Mouse (Mus musculus) spleen, adult 2 months (tissue): ENCODE measurements around the gene Ppp1r13l. TPM values are rescaled to one million over a fixed set of nuclear protein-coding genes. Genes with fewer than 3 reads are reported as not detected.
A peak's percentile ranks its signal among the peaks of the same experiment; 100 is the strongest.

Experiments
- DNase-seq, 2 experiments: peaks; one replicate each; pipeline versions ENCODE4 v3.0.0 to v3.0.0-alpha.2; 2012 to 2021; ENCODE audit warnings: low spot score in 2 of 2, low read depth in 1 of 2
- H3K27ac ChIP-seq: fragments of 200-500 bp; 2 replicates; pipeline ENCODE4 v1.5.1; 2012; ENCODE audit warnings: low read length, inconsistent platforms; ENCODE audit not compliant: insufficient read depth
- H3K27me3 ChIP-seq: fragments of 200-500 bp; 2 replicates; pipeline ENCODE4 v1.6.1; 2012; ENCODE audit warnings: mild to moderate bottlenecking, moderate library complexity, low read length, inconsistent platforms; ENCODE audit not compliant: control insufficient read depth, insufficient read depth
- H3K36me3 ChIP-seq: fragments of 200-500 bp; 2 replicates; pipeline ENCODE4 v1.6.1; 2012; ENCODE audit warnings: mild to moderate bottlenecking, low read length, inconsistent platforms; ENCODE audit not compliant: control insufficient read depth, insufficient read depth
- H3K4me1 ChIP-seq: fragments of 200-500 bp; 2 replicates; pipeline ENCODE4 v1.6.1; 2011; ENCODE audit warnings: inconsistent platforms; ENCODE audit not compliant: control insufficient read depth, insufficient read depth, insufficient read length
- H3K4me3 ChIP-seq: fragments of 200-500 bp; 2 replicates; pipeline ENCODE4 v1.5.1; 2011; ENCODE audit warnings: mild to moderate bottlenecking, inconsistent platforms; ENCODE audit not compliant: insufficient read depth, insufficient read length; ENCODE audit errors: extremely low read depth
- CTCF ChIP-seq: fragments of 200-500 bp; IDR thresholded peaks from 2 replicates; pipeline ENCODE4 v1.5.1; 2011; ENCODE audit warnings: mild to moderate bottlenecking, inconsistent platforms; ENCODE audit not compliant: insufficient read depth, insufficient read length, insufficient replicate concordance; ENCODE audit errors: extremely low read depth
- POLR2A ChIP-seq: fragments of 200-500 bp; IDR thresholded peaks from 2 replicates; pipeline ENCODE4 v1.6.1; 2011; ENCODE audit warnings: low read depth, low read length, inconsistent platforms
- WGBS: fragments of 180-500 bp; shearing (Covaris S2); methylation state at CpG from one replicate; pipeline ENCODE4 v1.1.7; 2018; 5-methylcytosine and 5-hydroxymethylcytosine counted together
- polyA plus RNA-seq: library from polyadenylated mRNA; depleted of rRNA; stranded (reverse); fragments of >200 nt; gene quantifications from 2 replicates; pipeline ENCODE4 v1.2.3, GENCODE M21; 2012

Gene Ppp1r13l
- polyA plus RNA-seq, 1 experiment, result 2.2 TPM

DNA sequence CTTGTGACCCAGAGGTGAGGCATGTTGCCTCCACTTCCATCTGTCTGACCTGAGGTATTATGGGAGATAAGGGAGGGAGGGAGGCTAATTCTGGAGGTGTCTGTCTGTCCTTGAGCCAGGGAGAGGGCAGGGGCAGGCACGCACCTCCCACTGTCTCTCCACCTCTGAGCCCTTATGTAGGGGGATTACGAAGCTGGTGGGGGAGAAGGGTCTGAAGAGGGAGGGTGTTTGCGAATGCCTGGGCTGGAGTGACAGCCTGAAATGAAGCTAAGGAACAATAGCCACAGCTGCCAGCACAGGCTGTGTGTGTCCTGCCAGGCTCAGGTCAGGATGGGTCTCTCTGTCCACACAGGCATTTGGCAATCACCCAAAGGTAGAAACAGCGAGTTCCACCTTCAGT, 2.7 kb downstream of the Ppp1r13l start:
- peaks cover 6% of the 10 kb centered on the region for H3K27me3 ChIP-seq
- TF ChIP-seq CTCF (no peak), POLR2A (no peak)
- H3K36me3 ChIP-seq, result no peaks in the 10 kb centered on the region
- no peak overlapping the region for H3K4me3 ChIP-seq
- 89% methylated on average over 4 of the region's 4 CpGs for WGBS
- H3K4me1 ChIP-seq, result peaks cover 12% of the 10 kb centered on the region
- no peak for DNase-seq
- H3K27ac ChIP-seq, result no peak overlapping the region

DNA sequence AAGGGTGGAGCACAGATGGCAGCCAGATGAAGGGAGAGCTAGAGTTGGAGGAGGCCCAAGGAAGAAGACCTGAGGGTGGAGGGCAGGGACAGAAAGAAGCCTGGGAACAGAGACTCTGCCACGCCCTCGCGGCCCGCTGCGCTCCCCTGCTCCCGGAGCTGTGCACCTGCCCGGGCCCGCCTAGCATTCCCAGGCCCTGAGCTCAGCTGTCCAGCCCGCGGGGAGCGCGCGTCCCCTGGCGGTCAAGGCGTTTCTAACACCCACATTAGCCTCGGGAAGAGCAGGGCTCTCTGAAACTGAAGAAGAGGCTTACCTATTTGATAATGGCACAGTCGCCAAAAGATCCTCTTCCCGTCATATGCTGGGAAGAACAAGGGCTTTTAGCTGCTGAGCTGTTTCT, 4.3 kb downstream of the Ppp1r13l start:
- DNase-seq, result peak in 1 of 2 experiments; percentile 66
- TF ChIP-seq CTCF (peak; percentile 83), POLR2A (no peak)
- 8% methylated on average over 18 of the region's 18 CpGs for WGBS
- peaks cover 12% of the 10 kb centered on the region for H3K4me1 ChIP-seq
- H3K4me3 ChIP-seq, result no peak overlapping the region
- no peak overlapping the region for H3K27ac ChIP-seq
- H3K36me3 ChIP-seq, result no peaks in the 10 kb centered on the region
- peaks cover 6% of the 10 kb centered on the region for H3K27me3 ChIP-seq

DNA sequence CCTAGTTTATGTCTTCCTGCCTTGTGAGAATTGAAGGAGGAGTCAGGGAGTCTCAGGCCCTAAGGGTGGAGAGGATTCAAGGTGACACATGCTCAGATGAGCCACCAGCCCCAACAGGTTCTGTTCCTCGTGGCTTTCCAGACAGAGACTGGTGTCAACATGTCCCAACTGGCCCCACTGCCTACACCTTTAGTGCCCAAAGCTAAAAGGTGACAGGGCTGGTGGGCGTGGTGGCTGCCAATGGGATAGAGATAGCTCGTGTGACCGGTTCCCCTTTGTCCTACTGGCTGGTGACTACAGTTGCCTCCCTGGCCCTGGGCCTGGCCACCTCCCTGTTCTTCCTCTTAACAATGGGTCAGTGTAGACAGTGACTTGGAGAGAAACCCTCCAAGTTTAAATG, 5.8 kb downstream of the Ppp1r13l start:
- no peaks in the 10 kb centered on the region for H3K36me3 ChIP-seq
- TF ChIP-seq CTCF (no peak), POLR2A (no peak)
- WGBS, result 72% methylated on average over 4 of the region's 4 CpGs
- H3K27me3 ChIP-seq, result peaks cover 6% of the 10 kb centered on the region
- no peak overlapping the region for H3K4me3 ChIP-seq
- no peak for DNase-seq
- H3K4me1 ChIP-seq, result peaks cover 11% of the 10 kb centered on the region
- H3K27ac ChIP-seq, result no peak overlapping the region

DNA sequence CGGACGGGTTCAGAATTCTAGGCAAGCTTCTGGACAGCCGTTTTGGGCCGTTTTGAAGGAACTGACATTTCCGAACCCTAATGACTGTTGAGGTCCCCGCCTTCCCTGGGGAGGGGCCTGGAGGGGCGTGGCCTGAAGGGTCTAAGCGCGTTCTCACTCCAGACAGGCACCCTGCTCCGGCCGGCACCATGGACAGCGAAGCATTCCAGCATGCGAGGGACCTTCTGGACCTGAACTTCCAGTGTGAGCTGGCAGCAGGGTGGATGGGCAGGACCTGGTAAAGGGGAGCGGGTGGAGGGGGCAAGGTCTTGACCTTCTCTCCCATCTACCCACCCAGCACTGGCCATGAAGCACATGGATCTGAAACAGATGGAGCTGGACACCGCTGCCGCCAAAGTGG, 8.8 kb downstream of the Ppp1r13l start:
- no peak for DNase-seq
- H3K4me3 ChIP-seq, result no peak overlapping the region

DNA sequence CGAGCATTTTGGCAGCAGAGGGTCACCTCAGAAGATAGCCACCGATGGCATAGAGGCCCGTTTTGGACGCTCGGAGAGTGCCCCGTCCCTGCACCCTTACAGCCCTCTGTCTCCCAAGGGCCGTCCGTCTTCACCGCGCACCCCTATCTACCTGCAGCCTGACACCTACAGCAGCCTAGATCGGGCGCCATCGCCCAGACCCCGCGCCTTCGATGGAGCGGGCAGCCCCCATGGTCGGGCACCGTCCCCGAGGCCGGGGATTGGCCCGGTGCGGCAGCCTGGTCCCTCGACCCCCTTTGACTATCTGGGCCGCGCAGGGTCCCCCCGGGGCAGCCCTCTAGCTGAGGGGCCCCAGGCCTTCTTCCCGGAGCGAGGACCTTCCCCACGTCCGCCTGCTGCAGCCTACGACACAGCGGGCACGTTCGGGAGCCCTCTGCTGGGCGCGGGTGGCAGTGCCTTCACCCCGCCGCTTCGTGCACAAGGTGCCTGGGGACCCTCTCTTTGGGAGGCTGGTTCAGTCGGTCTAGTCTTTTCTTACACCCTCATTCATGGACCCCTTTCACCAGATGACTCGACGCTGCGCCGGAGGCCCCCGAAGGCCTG, 10.4 kb downstream of the Ppp1r13l start:
- Histone ChIP-seq H3K4me3 (peak overlapping the region; percentile 11; the same call in 1 of the 2 replicates), H3K27me3 (no peaks in the 10 kb centered on the region), H3K4me1 (peaks cover 3% of the 10 kb centered on the region; the same call in 1 of the 2 replicates), H3K36me3 (no peaks in the 10 kb centered on the region), H3K27ac (no peak overlapping the region)
- no peak for TF ChIP-seq POLR2A
- peak; percentile 90 for TF ChIP-seq CTCF
- 17% methylated on average over 46 of the region's 46 CpGs for WGBS
- peak in 1 of 2 experiments; percentile 67 for DNase-seq

More for the DNA sequence above, 8.8 kb downstream of the Ppp1r13l start:
- Histone ChIP-seq H3K4me1 (peaks cover 3% of the 10 kb centered on the region; the same call in 1 of the 2 replicates), H3K27me3 (no peaks in the 10 kb centered on the region), H3K27ac (no peak overlapping the region), H3K36me3 (no peaks in the 10 kb centered on the region)
- TF ChIP-seq CTCF, result no peak
- 54% methylated on average over 16 of the region's 16 CpGs for WGBS

DNA sequence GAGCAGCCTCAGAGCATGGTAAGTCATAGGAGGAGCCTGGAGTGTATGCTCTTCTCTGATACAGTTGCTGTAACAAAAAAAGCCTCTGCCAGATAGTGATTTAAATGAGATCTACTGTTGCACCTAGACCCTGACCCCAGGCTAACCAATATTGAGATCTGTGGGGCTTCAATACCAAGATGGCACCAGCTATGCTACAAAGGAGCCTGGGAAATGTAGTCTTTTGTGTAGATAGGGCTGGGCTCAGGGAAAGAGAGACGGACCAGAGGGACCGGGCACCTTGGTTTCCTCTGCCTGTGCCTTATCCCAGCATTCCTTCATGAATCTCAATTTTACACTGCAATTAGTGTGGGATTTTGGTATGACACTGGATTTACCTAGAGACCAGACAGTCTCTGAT, 13.8 kb downstream of the Ppp1r13l start:
- Histone ChIP-seq H3K4me3 (no peak overlapping the region), H3K36me3 (no peaks in the 10 kb centered on the region), H3K27ac (no peak overlapping the region), H3K27me3 (no peaks in the 10 kb centered on the region), H3K4me1 (peaks cover 3% of the 10 kb centered on the region; the same call in 1 of the 2 replicates)
- TF ChIP-seq POLR2A (no peak), CTCF (no peak)
- DNase-seq, result no peak
- WGBS, result 95% methylated on average over 2 of the region's 2 CpGs

DNA sequence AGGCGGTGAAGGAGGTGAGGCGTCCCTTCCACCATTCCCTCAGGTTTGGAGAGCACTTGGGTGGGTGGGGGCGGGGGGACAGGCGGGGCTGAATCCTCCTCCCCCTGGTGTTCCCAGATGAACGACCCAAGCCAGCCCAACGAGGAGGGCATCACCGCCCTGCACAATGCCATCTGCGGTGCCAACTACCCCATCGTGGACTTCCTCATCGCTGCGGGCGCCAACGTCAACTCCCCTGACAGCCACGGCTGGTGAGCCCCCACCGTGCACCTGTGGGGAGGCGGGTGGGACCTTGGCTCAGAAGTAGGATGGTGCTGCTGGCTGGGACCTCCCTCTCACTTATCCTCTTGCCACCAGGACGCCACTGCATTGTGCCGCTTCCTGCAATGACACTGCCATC, 15.8 kb downstream of the Ppp1r13l start:
- WGBS, result 77% methylated on average over 18 of the region's 18 CpGs
- H3K4me1 ChIP-seq, result no peaks in the 10 kb centered on the region
- DNase-seq, result no peak
- no peaks in the 10 kb centered on the region for H3K27me3 ChIP-seq
- no peak overlapping the region for H3K4me3 ChIP-seq
- no peak for TF ChIP-seq POLR2A
- H3K27ac ChIP-seq, result no peak overlapping the region
- no peaks in the 10 kb centered on the region for H3K36me3 ChIP-seq
